Mouse (Mus musculus) cerebellum, postnatal 10 days (tissue): ENCODE results near the gene Ubtd1.

ENCODE experiments used
- DNase-seq, 2 experiments: peaks; one replicate each; pipeline ENCODE4 v3.0.0; 2021; ENCODE audit warnings: mixed read lengths in 2 of 2

Gene Ubtd1

DNA sequence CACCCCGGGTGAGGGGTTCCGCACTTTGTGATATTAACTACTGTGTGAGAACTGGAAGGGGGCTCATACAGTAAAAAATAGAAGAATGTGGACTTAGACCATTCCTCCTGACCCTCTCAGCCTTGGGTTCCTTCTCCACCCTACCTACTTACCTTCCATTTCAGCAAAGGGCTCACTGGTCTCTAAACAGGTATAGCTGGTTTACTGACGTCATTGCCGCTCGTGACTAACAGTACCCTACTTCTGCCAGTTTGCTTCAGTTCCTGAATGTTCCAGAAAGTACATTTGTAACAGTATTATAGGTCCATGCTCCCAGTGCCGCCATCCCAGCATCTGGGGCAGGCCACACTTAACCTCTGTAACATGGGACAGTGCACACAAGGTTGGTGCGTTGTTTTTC, 12.5 kb downstream of the Ubtd1 start:
- no peak for DNase-seq

DNA sequence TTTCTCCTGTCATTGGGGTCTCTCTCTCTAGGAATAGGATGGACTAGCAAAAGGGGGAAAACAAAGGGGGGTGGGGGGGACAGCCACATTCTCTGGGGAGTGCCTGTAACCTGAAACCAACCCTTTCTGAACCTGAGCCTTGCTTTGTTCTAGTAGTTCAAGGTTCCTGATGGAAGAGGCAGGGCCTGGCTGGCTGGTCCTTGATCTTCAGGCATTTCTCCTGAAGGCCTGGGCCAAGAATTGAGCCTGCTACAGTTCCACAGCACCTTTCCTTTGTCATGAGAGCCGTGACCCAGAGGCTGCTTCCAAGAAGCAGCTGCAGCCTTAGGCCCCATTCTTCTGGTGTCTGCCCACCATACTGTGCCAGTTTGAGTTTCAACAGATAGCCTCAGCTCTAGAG, 13.9 kb downstream of the Ubtd1 start:
- no peak for DNase-seq

DNA sequence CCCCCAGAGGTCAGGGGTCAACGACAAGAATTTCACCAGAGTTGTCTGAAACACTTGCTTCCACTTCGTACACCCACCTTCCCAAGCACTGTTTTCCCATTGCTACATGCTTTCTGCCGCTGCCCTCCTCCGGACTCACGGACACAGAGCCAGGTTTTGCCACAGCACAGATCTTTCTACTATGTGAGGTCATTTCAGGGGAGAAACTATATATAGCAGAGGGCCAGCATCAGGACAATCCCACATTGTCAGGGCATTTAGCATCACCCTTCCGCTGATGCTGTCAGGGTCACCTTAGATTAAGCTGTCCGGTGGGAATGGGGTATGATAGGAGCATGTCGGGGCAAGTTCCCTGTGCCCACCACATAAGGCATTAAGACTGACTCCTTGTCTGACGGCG, 15.5 kb downstream of the Ubtd1 start:
- DNase-seq = no peak

DNA sequence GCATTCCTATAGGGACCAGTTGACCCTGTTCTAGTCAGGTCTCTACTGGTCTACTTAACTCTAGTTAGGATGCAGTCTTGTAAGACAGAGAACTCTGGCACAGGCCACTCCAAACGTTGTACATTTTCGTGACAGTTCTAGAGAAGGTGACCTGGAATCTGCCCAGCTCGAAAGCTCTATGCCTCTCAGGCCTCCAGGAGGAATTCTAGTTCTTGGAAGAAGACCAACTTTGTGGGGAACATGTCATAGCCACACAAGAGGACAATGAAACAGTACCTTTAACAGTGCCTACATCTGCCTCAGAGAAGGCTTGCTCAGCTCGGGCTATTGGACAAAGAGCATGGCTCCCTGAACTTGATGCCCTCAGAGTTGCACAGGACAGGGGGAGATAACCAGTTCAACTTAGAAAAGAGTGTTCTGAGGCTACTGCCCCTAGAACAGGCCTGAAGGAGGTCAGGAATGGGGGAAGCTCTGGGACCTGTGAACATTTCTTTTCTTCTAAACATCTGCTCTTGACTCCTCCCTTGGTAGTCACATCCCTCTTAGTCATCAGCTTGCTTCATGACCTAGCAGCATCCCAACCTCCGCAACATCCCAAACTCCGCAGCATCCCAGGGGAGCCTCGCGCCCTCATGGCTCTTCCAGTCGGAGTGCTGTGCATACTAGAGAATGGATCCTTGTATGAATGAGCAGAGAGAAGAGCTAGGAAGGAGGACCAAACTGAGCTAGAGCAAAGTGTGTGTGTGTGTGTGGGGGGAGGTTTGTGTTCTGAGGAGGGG, 17.4 kb downstream of the Ubtd1 start:
- DNase-seq = no peak

DNA sequence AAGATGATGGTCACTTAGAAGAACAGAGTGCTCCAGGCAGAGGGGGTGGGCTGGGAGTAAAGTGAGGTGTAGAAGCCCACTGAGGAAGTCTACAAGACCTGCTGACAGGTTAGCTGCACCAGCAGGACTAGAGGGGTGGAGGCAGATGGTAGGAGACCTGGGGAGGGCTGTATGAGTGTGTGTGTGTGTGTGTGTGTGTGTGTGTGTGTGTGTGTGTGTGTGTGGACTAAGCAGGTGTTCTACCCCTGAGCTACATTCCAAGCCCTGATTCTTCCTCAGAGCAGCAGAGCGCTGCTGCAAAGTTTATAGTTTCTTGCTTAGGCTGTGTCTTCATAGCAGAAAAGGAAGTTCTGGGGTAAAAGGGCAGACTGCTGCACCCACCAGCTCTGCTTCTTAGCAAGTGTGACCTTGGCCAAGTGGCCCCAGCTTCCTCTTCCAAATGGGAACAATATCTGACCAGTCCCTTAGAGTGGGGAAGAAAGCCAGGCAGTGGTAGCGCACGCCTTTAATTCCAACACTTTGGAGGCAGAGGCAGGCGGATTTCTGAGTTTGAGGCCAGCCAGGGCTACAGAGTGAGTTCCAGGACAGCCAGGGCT, 18.2 kb downstream of the Ubtd1 start:
- DNase-seq = no peak

DNA sequence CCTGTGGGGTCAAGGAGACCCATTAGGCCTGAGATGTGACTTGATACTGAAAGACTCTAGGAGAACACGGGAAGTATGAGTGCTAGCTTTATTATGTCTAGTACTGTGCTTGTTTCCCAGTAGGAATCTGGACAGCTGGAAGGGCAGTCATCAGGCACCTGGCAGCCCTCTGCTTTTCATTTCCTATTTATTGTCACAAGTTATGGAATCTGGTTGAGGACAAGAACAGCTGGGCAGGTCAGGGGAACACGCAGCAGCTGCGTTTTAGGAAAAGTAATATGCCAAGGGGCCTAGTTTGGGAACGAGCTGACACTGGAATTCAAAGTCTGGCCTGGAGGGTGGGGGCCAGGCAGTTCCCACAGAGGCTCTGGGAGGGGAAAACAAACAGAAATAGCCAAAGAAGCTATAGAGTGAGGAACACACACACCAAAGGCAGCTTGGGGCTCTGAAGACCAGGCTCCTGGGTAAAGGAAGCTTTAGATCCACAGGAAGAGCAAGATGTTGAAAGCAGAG, 18.9 kb downstream of the Ubtd1 start:
- no peak for DNase-seq

DNA sequence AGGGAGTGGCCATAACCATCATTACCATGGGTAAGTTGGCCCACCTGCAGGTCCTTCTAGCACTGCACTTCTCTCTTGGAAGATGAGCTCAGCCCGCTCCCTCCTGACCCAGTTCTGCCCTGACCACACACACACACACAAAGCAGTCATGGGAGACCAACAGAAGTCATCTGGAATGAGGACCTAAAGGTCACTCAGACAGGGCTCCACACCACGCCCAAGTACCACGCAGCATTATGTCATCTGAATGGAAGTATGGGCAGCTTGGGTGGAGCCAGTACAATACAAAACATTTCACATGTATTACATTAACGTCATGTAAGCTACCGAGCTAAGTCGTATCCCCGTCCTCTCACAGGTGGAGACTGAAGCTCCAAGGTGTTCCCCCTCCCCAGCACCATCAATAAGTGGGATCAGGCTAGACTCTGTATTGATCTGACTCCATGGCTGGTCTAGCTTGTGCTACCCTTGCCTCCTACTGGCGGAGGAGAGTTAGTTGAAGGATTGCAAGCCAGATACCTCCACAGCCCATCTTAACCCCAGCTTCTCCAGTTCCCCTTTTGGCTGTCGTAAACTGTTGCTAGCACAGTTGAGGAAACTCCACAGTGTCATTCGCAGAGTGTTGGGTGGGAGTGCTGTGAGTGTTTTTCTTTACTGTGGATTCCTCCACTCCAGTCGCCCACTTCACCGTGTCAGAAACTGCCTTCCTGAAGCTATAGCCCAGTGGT, 19.9 kb downstream of the Ubtd1 start:
- DNase-seq = no peak

DNA sequence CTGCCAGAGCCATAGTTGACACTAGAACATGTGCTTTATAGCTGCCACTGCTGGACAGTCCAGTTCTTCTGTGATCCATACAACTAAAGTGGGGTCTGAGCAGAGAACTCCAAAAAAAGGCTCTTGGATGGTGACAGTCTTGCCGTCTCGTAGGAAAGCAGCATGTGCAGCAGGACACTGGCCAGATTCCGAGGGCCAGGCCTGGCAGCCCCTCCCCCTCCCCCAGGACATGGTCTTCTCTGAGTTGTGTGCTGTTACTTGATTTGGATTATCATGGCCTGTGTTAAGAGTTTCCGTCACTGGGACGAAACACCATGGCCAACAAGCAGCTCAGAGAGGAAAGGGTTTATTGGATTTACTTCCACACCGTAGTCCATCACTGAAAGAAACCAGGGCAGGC, 22.7 kb downstream of the Ubtd1 start:
- peak; percentile 59 to 62 for DNase-seq

DNA sequence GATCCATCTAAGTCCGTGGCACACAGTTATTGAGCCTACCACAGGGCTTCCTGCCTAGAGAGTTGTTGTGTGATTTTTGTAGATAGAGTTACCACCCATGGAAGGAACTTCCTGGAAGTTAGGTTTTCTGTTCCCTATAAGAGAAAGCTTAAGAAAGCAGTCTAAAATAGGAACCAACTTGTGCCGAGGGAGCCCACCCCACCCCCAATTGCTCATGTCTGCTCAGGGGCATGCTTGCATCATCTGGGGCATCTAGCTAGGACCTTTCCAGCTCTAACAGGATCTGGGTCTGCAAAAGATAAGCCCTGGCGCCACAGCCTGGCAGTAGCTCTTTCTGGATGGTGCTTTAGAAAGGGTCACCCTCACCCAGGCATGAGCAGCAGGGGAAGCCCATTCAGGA, 24.1 kb downstream of the Ubtd1 start:
- no peak for DNase-seq

DNA sequence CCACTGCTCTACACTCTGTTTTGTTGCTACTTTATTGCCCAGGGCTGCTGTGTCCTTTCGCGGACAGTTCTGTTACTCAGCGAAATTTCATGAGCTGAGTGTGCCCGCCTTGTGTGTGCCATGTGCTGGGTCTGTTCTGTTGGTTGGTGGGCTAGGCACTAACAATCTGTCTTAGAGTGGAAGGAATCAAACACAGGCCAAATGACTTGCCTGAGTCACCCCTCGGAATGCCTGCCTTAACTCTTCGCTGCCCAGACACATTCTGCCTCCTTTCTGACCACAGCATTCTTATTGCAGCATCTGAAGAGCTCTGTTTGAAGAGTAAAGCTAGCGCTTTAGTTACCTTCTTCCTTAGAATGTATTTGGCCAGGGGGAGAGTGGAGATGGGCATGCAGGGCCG, 25.0 kb downstream of the Ubtd1 start:
- no peak for DNase-seq

DNA sequence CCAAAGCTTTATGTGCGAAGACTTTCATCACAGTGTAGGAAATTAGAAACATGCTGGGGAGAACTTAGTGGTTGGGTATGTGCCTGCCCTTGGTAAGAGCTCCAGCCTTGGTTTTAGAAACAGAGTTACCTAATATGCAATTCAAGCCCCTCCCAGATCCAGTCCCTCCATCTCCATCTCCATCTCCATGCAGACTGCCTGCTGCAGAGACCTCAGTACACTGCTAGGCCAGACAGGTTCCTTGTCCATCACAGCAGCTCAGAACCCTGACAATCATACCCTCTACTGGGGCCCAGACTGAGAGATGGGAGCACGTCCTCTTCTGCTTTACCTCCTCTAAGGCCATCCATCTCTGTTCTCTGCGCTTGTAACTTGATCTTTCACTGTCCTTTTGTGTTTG, 27.0 kb downstream of the Ubtd1 start:
- no peak for DNase-seq

DNA sequence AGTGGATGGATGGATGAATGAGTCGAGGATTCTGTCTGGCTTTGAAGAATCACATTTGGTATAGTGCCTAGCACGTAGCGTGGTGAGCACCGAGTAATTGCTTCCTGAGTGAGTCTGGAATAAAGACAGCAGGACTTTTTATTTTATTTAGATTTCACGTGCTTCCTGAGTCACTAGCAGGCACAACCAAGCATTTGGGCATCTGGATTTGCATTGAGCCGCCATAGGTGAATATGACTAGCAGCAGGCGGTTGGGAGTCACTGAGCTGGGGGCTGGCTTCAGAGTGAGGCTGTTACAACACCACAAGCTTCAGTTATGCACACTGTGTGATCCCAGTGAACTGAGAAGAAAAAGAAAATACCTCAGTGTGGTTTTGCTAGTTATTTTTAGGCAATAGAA, 27.5 kb downstream of the Ubtd1 start:
- no peak for DNase-seq

DNA sequence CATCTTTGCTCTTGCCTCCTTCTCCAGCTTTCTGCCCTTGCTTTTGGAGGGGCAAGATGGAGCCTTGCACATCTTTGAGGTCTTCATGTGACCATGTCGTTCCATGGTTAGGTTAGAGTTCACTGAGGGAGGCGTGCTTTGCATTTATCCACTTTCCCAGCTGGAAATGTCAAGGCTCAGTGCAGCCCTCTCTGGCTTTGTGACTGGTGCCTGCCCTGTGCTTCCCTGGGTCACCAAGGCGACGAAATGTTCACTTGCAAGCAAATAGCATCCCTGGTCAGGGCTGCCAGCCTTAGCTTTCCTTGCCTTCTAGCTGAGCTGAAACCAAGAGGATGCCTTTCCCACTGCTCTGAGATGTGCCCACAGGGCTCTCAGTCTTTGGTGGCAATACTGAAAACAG, 28.9 kb downstream of the Ubtd1 start:
- no peak for DNase-seq

DNA sequence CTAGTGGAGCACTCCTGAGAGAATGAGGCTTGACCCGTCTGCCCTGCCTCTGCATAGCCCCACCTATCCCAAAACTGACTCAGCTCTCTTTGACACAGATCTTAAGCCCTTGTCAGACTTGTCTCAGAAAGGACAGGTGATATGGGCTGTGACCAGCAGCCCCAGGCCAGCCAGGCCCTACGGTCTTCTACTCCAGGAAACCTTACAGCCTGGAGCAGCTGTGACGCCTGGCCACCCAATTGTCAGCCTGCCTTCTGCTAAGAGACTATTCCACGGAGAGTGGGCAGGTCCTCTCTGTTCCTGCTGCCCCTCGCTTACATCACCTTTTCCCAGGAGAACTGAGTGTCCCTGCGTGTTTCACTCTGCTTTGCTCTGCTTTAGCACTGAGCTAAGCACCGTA, 29.6 kb downstream of the Ubtd1 start:
- DNase-seq = no peak

DNA sequence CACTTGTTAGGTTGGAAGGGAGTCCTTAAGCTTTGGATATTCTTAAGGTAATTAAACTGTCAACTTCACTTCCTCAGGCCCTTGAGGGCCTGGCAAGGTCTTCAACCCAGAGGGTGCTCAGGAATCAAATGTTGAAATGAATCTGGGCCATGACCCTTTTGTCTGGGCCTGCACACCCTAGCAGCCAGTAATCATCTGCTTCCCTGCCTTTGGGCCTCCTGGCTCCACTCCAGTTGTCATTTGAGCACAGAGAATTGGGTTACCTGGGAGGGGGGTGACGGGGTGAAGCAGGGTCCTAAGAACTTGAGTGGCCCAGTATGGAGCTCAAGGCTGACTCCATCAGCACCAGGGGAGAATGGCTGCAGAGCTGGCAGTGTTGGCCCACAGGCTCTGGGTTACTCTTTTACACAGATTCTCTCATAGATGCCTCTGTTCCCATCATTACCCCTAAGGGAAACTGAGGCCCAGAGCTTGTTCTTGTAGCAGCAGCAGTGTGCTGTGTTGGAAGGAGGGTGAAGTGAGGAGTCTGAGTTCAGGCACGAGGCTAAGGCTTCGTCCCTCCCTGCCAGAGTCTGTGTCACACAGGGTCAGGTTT, 32.8 kb downstream of the Ubtd1 start:
- DNase-seq = no peak

DNA sequence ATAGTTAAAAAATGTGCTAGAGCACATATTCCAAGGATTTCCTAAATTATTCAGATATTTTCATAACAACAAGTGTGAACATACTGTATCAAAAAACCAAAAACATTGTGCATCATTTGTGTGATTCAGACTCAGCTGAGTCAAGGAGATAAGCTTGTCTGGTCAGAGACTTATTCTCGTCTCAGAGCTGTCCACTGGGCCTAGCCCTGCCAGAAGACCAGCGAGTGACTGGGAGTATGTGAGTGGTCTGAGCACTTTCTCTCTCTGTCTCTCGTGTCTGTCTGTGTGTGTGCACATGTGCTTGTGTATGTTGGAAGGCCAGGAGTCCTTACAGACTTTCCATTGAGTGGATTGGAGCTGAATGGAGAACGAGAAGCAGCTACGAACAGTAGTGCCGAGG, 33.4 kb downstream of the Ubtd1 start:
- DNase-seq = no peak

DNA sequence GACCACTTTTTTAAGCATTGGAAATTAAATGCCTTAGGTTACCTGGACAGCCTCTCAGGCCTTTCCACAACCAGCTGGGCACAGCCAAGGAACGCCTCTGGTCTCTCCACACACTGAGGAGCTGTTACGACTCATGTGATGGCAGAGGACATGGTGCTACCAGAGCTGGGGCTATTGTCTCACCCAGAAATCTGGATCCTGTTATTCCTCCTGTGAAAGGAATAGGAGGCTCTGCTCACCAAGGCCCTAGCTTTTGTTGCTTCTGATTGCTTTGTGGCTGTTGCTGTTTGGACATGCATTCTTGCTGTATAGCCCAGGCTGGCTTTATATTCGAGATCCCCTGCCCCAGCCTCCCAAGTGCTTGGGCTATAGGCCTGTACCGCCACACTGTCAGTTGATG, 34.7 kb downstream of the Ubtd1 start:
- no peak for DNase-seq

DNA sequence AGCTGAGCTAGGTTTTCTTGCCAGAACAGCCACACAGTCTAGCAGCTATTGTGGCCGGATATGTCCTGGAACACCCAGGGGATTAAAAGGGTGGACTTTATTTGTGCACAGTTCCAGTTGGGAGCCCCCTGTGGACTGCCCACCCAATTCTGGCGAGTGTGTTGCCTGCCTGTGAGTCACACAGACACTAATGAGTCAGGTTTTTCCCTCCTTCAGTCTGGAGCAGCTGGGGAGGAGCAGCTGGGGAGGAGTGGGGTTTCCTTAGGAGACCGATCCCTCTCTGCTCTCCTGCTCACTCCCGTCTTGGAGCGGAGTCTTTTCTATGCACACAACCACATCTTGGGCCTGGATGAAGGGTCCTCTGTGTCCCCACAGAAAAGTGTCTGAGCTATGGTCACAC, 35.3 kb downstream of the Ubtd1 start:
- DNase-seq = peak in 1 of 2 experiments; percentile 38

DNA sequence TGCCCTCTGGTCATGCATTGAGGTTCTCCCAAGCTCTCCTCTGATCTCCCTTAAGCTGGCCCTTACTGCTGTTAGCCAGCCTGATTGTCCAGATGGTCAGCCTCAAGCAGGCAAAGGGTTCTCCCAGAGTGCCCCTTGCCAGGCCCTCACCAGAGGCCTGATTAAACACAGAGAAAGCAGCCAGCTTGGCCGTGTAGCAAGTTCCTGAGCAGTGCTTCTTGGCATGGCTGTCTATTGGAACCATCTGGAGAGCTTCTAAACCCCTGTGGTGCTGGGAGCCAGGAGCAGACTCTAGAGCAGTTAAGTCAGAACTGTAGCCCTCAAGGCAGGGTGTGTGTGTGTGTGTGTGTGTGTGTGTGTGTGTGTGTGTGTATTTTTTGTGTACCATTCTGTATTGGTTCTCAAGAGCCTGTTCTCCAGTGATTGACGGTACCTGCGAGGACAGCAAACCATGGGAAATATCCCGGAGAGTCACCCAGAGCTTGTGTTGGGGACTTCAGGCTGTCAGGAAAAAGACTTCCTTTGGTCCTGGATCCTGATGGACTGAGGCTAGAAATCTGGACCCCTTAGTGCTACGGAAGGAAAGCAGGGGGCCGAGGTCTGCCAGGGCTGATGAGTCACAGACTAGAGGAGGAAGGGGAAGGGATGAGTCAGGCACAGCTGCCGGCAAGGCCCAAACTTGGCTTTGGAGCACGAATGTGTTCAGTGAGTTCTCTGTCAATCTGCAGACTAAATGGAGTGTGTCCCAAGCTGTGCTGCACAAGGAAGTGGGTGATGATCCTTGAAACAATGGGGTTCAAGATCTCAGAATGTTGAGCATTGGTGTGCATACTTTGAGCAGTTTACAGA, 36.1 kb downstream of the Ubtd1 start:
- peak; percentile 92 to 94 for DNase-seq

DNA sequence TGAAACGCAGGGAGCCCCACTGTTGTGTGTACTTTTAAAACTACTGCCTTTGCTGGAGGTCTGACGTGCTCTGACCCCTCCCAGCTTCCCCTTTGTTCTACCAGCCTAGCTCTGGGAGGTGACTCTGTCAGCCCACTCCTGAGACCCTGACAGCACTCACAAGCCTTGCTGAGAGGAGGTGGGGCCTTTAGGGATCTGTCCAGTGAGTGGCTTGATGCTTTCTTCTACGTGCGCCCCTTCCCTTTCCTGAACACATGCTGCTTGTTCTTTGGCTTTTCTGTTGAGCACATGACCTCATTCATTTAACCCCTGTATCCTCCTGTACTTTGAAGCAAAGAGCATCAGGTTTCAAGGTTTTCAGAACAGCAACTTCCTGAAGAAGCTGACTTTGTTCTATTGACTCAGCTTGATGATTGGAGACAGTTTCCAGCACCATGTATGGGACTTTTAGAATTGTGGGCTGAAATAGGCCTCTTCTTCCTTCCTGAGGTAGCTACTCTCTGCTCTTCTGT, 37.5 kb downstream of the Ubtd1 start:
- DNase-seq = no peak

DNA sequence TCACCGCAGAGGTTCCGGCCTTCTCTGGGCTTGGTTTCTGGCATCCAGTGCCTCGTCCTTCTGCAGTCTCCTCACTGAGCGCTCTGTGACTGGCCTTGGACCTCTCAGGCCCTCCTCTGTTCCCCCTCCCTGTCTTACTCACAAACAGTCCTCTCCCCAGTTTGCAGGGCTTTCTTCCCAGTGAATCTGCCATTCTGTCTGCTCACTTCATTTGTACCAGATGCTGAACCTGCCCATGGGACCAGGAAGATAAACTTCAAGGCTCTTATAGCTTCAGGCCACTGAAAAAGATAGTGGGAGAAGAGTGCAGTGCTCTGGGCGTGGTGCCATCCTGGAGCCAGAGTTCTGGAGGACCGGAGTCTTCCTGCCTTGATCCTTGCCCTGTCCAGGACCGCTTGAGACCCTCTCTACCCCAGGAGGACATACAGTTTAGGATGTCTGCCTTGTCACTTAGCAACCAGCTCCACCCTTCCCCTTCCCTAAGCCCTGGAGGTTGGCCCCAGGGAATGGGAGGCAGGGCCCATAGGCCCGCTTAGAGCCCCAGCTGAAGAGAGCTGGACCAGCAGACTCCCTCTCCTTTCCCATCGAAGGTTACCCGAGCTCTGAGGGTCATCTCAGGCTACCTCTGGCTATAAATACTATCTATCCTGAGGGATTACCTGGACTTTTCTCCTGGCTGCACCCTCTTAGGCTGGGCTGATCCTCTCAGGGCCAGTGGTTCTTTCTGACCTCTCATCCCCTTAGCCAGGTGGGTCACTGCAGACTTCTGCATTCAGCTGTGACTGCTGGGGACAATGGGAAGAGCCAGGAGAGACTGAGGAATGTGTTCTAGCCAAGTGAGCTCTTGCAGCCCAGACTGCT, 40.3 kb downstream of the Ubtd1 start:
- DNase-seq = no peak

DNA sequence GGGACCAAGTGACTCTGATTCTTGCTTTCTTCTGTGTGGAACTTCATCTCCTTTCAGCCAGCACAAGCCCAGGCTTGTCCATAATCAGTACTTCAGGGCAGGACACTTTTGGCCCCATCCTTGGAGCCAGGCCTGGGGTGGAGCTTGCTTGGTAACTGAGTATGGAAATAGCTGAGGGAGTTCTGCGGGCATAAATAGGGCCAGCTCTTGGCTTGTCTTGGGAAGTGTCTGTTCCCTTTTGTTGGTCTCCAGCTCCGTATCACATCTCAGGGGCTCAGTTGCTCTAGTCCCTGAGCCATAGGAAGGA, 40.9 kb downstream of the Ubtd1 start:
- DNase-seq = no peak
